Mouse (Mus musculus): Measurements from ENCODE around the gene Prdm5.

Gene Prdm5

DNA sequence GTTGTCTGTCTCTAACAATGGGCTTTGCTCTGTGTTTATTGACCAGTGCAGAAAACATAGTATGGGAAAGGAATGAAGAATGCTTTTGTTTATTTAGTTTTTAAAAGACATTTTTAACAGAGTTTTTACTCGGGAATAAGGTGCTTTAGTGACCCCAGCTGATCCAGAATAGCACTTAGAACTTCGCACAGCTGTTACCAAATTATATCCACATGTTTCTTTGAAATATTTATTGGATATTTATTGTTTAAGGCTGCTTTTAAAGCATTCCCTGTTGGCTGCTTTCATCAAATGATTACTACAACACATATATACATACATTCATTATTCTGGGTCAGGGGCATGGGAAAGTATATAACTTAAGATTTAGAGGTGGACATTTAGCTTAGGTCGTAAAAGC lies 32.9 kb downstream of the Prdm5 start:
- in situ Hi-C loops (cut with MboI; ENCODE audit: low pct_unique_long_range_greater_than_20kb in 1 of 2, low sequenced_read_pairs in 2 of 2, unreplicated experiment in 1 of 2): no loop called here

DNA sequence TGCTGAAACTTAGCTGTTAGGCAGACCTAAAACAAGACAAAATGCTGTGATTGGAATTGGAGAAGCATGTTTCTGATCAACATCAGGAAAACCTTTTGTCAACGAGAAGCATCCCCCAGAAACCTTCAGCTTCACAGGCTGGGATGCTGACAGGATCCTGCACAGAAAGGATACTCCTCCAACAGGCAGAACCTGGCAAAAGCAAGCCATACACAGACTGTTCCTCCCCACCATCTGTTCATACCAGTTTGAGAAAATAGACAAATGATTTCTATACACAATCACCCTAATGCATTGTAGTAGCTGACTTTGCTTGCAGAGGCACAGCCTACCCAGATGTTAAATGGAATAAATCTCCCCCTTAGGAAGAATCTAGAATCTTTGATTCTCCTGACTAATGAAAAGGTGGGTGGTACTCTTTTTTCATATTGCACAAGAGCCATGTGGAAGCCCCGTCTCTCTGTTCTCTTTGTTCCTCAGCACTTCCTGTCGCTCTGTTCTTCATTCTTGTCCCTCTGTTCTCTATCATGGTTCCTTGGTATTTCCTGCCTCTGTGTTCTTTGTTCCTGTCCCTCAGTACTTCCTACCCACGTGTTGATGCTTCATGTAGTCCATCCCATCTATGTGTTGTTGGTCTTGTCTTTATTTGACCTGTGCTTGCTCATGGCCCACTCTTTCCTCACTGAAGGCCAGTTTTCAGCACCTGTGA lies 39.4 kb downstream of the Prdm5 start:
- in situ Hi-C loops (cut with MboI; ENCODE audit: low pct_unique_long_range_greater_than_20kb in 1 of 2, low sequenced_read_pairs in 2 of 2, unreplicated experiment in 1 of 2): no loop called here

DNA sequence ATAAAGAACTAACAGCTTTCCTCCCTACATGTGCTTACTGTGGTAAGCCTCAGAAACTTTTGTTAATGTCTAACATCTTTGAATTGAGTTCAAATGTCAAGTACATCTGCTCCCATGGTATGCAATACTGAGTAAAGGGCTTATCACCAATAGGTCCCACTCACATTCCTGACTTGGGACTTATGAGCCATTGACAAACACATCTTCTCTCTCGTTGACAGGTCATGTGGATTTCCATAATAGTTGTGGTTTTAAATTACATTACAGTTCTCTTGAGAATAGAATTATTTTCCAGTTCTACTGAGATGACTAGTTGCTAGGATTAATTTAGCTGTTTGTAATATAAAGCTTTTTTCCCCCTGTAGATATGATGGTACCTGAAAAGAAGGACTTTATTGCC lies 49.9 kb downstream of the Prdm5 start:
- in situ Hi-C loops (cut with MboI; ENCODE audit: low pct_unique_long_range_greater_than_20kb in 1 of 2, low sequenced_read_pairs in 2 of 2, unreplicated experiment in 1 of 2): no loop called here

DNA sequence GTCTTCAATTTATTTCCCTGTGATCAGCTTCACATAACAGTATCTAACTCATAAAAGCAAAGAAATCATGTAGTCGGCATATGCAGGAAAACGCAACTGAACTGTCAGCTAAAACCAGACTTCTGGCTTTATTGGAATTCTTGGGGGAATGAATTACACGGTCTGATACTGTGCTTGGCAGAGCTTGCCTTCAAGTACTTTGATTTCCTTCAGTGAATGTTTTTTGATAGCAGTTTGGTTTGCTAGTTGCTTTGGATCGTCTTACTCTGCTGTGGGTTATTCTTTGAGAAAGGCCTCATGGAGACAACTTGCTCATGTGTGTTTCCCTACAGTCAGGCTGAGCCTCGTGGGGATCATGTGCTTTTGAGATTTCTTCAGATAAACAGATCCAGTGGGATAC lies 52.7 kb downstream of the Prdm5 start:
- in situ Hi-C loops (cut with MboI; ENCODE audit: low pct_unique_long_range_greater_than_20kb in 1 of 2, low sequenced_read_pairs in 2 of 2, unreplicated experiment in 1 of 2): no loop called here

DNA sequence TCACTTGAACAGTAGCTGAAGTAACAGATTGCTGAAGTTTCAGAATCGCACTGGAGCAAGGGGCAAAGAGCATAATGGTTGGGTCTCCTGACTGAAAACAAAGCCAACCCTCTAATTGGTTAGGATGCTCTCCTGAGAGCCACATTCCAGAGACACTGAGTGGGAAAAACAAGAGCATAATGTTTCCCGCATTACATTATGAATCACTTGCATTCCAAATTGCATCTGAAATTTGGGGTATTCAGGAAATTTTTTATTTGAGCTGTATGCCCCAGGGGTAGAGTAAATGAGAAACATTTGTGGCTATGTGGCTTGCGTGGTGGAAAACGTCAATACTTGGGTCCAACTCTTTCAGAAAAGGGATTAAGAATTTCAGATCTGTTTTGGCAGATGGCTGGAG lies 55.2 kb downstream of the Prdm5 start:
- in situ Hi-C loops (cut with MboI; ENCODE audit: low pct_unique_long_range_greater_than_20kb in 1 of 2, low sequenced_read_pairs in 2 of 2, unreplicated experiment in 1 of 2): no loop called here

DNA sequence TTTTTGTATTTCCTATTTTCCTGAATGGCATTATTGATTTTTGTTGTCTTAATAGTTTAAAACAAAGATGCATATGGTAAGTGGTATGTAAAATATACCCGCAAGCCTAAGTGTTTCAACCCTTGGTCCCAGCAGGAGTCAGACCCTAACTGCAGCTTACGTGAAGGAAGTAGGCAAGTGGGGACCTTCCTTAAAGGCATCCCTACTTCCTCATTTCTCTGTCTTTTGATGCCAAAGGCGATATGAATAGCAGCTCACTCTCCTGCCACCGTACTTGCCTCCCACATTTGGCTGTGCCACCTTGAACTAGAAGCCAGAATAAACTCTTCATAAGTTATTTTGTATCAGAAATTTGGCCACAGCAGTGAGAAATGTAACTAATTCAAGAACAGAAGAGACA lies 63.8 kb downstream of the Prdm5 start:
- in situ Hi-C loops (cut with MboI; ENCODE audit: low pct_unique_long_range_greater_than_20kb in 1 of 2, low sequenced_read_pairs in 2 of 2, unreplicated experiment in 1 of 2): no loop called here

DNA sequence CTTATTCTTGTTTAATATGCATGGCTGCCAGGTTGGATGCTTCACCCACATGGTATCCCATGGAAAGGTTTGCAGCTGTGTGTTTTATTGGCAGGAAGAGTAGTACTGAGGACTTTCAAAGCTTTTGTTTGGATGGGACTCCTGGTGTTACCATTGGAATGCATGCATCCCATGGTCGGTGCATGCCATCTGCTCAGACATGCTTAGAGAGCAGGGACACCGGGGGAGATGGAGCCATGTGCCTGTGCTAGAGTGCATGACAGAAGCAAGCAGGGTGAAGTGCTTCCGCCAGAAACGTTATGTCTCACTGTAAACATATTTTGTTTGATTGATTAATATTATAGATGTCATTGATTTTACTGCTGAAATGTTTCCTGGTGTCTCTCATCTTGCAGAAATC lies 70.3 kb downstream of the Prdm5 start:
- in situ Hi-C loops (cut with MboI; ENCODE audit: low pct_unique_long_range_greater_than_20kb in 1 of 2, low sequenced_read_pairs in 2 of 2, unreplicated experiment in 1 of 2): no loop called here

DNA sequence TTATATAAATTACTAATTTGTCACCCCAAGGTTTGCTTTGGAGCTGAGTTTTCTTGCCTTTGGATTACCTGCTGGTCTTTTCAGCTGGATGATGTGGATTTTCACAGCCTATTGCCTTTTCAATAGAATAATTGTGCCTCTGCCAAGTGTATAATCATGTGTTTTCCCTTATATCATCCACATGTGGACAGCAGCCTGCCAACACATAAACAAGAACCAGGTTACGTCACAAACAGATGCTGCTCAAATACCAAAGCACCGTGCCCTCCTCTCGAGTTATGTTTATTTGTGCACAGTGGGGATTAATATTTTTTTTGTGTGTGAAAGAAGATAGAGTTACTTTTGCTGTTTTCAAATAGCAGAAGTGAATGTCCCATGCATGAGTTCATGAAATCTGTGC lies 70.9 kb downstream of the Prdm5 start:
- in situ Hi-C loops (cut with MboI; ENCODE audit: low pct_unique_long_range_greater_than_20kb in 1 of 2, low sequenced_read_pairs in 2 of 2, unreplicated experiment in 1 of 2): no loop called here

DNA sequence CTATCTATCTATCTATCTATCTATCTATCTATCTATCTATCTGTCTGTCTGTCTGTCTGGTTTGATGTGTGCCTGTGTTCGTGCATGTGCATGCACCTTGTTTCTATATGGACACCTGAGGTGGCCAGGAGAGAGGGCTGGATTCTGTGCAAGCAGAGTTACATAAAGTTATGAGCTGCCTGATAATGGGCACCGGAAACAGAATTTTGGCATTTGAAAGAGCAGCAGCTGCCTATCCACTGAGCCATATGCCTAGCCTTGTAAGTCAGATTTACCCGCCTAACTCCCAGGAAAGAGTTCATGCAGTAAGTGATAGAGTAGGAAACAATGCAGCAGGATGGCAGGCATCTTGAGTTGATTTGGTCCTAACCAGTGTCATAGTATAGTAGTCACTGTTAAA lies 71.4 kb downstream of the Prdm5 start:
- in situ Hi-C loops (cut with MboI; ENCODE audit: low pct_unique_long_range_greater_than_20kb in 1 of 2, low sequenced_read_pairs in 2 of 2, unreplicated experiment in 1 of 2): no loop called here

DNA sequence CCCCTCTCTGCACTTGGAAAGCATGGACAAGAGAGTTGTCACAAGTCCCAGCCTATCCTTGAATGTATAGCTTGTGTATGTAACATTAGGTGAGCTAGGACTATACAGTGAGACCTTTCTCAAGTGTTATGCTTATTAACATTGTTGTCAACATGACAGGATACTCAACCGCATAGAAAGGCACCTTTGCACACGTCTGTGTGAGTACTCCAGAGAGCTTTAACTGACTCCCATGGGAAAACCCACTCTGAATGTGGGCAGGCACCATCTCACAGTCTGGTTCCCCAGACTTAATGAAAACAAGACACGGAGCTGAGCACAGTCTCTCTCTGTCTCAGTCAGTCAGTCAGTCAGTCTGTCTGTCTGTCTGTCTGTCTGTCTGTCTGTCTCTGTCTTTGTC lies 75.2 kb downstream of the Prdm5 start:
- in situ Hi-C loops (cut with MboI; ENCODE audit: low pct_unique_long_range_greater_than_20kb in 1 of 2, low sequenced_read_pairs in 2 of 2, unreplicated experiment in 1 of 2): no loop called here

DNA sequence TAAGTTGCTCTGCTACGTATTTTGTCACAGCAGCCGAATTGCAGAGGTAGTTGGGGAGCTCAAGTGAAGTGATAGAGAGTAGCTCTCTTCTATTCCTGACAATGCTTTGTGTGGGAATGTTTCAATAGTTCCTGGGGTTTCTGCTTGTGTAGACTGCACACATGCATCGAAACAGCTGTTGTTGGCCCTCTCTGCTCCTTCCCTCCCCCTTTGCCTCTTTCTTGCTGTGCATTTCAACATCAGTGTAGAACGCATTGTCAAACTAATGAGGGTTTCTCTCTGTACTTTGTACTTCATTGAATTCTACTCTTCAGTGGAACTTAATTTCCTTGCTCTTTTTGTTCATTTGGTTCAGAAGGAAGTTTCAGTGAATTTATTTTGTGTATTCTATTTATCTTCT lies 75.8 kb downstream of the Prdm5 start:
- in situ Hi-C loops (cut with MboI; ENCODE audit: low pct_unique_long_range_greater_than_20kb in 1 of 2, low sequenced_read_pairs in 2 of 2, unreplicated experiment in 1 of 2): no loop called here

DNA sequence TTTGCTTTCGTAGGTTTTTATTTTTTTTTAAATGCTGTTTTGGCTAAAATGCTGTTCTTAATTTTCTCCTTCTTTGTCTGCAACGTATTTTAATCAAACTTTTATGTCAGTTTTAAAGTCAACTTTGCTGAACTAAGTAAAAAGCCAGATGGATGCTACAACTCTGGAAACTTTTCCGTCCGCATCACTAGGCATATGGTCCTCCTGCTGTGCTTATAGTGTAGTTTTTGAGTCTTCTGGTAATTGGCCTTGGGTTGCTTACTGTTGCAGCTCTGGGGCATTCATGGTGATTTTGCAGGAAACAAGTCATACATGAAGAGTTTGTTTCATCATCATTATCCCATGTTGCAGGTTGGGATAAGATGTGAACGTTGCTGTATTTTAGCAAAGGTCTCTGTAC lies 81.8 kb downstream of the Prdm5 start:
- in situ Hi-C loops (cut with MboI; ENCODE audit: low pct_unique_long_range_greater_than_20kb in 1 of 2, low sequenced_read_pairs in 2 of 2, unreplicated experiment in 1 of 2): no loop called here

DNA sequence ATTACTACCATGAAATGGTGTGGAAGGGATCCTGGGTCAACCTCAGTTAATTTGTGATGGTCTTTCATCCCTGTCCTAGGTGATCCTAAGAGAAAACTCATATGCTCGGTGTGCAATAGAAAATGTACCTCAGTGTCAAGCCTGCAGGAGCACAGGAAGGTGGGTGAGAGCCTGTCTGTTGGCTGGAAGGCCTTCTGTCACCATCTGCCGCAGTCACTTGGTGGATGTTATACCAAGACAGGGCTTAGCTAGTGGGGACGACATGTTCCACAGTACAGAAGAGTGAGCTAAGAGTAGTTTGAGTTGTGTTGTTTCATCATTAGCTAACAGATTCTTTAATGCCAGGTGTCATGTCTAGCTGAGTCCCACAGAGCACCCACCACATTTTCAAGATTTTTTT lies 84.0 kb downstream of the Prdm5 start:
- in situ Hi-C loops (cut with MboI; ENCODE audit: low pct_unique_long_range_greater_than_20kb in 1 of 2, low sequenced_read_pairs in 2 of 2, unreplicated experiment in 1 of 2): no loop called here

DNA sequence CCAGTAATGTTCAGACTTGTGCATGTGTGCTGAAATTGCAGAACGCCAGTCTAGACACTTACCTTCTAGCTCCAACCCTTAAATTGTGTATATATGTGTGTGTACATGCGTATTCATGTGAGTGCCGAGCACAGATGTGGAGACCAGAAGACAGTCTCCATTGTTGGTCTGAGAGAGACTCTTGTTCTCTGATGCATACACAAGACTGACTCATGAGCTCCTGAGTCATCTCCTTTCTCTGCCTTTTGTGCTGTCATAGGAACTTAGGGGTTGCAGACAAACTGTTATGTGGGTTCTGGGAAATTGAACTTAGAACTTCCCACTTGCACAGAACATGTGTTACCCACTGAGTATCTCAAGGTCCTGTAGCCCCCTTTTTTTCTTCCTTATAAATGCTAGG lies 85.4 kb downstream of the Prdm5 start:
- in situ Hi-C loops (cut with MboI; ENCODE audit: low pct_unique_long_range_greater_than_20kb in 1 of 2, low sequenced_read_pairs in 2 of 2, unreplicated experiment in 1 of 2): no loop called here

DNA sequence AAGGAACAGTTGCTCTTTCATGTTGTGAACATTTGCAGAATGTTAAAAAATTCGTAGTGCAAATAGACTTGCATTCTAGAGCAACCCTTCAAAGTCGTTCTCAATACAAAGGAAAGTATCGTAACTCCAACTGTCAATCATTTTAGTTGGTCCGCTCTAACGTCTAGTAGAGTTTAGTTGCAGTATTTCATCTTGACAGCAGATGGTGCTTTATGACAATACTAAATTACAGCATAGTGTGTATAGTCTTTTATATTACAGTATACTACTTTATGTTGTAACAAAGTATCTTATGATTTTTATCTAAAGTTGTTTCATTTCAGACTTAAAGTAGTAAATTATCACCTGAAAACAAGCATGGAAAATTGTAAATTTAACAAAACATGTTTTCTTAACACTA lies 86.1 kb downstream of the Prdm5 start:
- in situ Hi-C loops (cut with MboI; ENCODE audit: low pct_unique_long_range_greater_than_20kb in 1 of 2, low sequenced_read_pairs in 2 of 2, unreplicated experiment in 1 of 2): no loop called here

DNA sequence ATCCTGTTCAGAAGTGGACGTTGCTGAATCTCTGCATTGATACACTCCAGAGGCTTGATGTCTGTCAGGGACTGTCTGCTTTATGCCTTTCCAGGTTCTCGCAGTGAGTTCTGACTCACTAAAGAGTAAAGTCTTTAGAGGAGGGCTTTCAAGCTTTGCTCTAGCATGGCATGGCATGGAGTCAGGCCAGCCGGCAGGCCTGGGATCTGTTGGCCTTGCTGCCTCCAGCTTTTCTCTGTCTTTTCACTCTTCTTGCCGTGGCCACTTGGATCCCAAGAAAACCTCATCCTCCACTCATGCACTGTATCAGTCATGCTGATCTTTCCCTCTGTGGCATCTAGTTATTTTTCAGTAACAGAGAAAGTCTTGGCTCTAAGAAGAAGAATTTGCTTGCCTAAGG lies 87.1 kb downstream of the Prdm5 start:
- in situ Hi-C loops (cut with MboI; ENCODE audit: low pct_unique_long_range_greater_than_20kb in 1 of 2, low sequenced_read_pairs in 2 of 2, unreplicated experiment in 1 of 2): no loop called here

DNA sequence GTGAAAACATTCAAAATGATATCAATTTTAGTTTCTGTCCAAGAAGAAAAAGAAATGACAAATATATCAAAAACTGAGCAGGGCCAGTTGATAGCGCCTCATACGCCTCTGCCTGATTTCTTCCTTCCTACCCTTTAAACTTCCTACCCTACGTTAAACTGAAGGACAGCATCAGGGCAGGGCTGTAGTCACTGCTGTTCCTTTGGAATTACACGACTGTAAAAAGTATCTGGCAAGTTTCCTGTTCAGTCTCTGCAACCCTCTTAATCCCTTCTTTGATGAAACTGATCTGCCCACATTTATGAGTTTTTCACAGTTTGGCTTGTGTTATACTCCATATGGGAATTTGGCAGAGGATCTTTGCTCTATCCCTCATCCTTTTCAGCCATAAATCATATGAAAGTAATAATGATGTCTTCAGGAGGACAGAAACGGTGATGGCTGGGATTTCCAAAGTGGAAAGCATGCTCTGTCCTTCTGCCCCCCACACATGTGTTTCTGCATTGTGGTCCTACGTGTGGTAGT lies 93.0 kb downstream of the Prdm5 start:
- in situ Hi-C loops (cut with MboI; ENCODE audit: low pct_unique_long_range_greater_than_20kb in 1 of 2, low sequenced_read_pairs in 2 of 2, unreplicated experiment in 1 of 2): no loop called here

DNA sequence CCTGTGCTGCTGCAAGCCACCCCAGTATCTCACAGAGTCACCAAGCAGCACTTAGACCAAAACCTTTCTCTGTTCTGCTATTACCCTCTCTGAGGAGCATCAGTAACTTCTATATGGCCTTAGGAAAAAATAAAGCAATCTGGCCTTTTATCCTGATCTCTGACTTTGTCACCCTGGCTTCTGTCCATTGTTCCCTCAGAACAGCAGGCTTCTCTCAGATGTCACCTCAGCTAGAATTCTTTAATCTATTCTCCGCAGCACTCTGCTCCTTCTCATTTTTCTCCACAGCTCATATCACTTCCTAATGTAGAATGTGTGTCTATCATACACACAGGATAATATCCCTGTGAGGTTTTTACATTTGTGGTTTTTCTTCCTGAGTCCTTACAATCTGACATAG lies 99.5 kb downstream of the Prdm5 start:
- in situ Hi-C loops (cut with MboI; ENCODE audit: low pct_unique_long_range_greater_than_20kb in 1 of 2, low sequenced_read_pairs in 2 of 2, unreplicated experiment in 1 of 2): no loop called here

DNA sequence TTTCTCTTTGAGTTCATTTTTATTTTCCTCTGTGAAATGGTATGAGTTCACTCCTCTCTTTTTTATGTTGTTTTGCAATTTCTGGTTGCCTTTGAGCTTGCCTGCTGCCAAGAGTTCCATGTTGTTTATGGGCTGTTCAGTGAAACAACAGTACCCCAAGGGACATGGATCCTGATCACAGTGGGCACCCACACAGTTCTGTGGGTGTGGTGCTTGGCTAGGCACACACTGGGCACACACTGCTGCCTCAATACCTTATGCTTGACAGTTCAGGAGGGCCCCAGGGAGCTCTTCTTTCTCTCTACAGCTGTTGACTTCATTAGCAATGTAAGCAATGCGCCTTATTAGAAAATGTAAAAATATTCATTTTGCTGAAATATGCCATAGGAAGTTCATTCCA lies 110.0 kb downstream of the Prdm5 start:
- in situ Hi-C loops (cut with MboI; ENCODE audit: low pct_unique_long_range_greater_than_20kb in 1 of 2, low sequenced_read_pairs in 2 of 2, unreplicated experiment in 1 of 2): no loop called here

DNA sequence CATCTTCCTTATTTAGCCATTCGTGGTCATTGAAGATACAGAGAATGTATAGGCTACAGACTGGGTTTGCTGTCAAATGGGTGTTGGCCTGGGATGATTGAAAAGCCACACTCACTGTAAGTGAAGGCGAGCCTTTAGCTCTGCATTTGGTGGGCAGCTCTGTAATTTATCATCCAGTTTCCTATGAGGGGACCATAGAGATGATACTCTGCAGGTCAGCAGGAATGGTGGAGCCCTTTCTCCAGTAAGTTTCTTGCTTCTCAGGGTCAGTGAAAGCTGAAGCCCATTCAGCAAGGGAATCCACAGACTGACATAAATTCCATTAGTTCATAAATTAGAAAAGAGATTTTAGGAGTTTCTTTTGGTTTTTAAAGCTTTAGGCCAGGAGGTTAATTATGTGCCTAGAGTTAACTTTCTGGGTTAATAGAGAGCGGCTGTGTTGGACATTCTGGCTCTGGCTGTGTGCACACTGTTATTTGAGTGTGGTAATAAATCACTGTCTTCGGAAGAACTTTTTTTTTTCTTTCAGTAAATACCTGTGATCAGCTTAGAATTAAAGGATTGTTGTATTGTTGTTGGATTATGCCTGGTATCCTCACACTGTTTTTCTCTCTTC lies 113.4 kb downstream of the Prdm5 start:
- in situ Hi-C loops (cut with MboI; ENCODE audit: low pct_unique_long_range_greater_than_20kb in 1 of 2, low sequenced_read_pairs in 2 of 2, unreplicated experiment in 1 of 2): no loop called here
